Mouse (Mus musculus) left cerebral cortex, adult 6 months (tissue): ENCODE measurements around the gene Pgghg. TPM values are rescaled to one million over a fixed set of nuclear protein-coding genes. Genes with fewer than 3 reads are reported as not detected.

ENCODE experiments used
- long read RNA-seq, 2 experiments: library from polyadenylated mRNA; unstranded; transcript quantifications; one replicate each; pipeline ENCODE4 v2.0.0; 2019 to 2020
- polyA plus RNA-seq: library from polyadenylated mRNA; unstranded; fragments of <200 nt; fragmentation: Nextera tagmentation; gene quantifications from 2 replicates; pipeline ENCODE4 v1.2.3, GENCODE M21; 2021

Gene Pgghg
- 2.2 and 2.3 TPM in 2 replicates for polyA plus RNA-seq
- long read RNA-seq, experiment 1, transcript Pgghg-201 (14 exons, 2,981 nt) = major isoform, 11 of 15 reads
- long read RNA-seq, experiment 1, partial matches to known transcripts = 2 of 15 reads
- long read RNA-seq, experiment 1, other reads (novel, unspliced or antisense) = 2 of 15 reads
- long read RNA-seq, experiment 2, partial matches to known transcripts = 1 of 1 reads
- long read RNA-seq, experiment 2, other reads (novel, unspliced or antisense) = 0 of 1 reads

DNA sequence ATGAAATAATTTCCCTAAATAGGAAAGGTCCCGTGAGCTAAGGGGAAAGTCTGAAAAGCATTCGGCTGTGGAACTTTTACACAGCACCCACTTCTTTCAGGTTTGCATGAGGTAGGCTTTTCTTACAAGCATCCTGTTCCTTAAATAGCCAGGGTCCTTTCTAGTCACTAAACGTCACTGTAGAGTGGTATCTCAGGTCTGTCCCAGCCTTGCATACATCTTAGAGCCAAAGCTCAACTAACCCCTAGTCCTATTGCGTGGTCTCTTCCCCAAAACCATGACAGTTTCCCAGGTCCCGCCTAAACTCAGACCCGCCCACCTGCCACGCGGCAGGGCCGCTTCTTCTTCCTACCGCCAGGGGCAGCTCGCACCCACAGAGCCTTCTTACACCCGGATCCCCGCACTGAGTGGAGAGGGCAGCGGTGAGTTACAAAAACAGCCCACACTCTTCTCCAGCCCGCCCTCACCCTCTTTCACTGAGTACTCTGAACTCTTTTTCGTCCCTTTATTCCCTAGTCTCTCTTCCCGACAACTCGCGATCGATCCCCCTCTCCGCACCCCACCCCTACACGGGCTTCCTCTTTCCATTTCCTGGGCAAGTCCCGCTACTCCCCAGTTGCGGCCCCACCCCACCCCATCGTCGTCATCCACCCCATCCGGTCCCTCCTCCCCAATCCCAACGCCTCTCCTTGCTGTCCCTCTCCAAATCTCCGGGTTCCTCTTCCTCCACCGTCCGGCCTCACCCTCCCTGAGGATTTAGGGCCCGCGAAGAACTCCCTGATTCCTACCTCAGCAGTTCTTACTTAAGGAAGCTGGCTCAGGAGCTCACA, at the start of gene Pgghg:
Pgghg (plus strand) TSS at position 170 of the 830 bp plus-strand sequence.

DNA sequence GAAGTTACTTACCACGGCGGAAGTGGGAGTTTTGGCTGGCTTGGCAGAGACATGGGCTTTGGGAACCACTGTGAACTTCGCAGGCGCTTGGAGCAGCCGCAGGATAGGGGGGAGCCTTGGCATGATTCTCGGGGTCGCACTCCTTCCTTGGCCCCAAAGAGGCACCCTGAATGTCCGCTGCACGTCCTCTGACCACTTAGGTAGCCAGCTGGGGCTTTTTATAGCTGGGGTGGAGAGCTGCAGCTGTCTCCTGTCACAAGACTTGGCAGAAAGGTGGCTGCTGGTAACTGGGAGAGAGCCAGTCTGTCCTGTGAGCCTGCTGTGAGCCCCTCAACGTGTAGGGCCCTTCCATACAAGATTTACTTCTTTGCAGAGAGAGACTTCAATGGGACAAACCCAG, 41.0 kb upstream of the Pgghg start, which contains the start of gene Cox8b:
Cox8b (minus strand) TSS at position 227 of the 400 bp plus-strand sequence.

DNA sequence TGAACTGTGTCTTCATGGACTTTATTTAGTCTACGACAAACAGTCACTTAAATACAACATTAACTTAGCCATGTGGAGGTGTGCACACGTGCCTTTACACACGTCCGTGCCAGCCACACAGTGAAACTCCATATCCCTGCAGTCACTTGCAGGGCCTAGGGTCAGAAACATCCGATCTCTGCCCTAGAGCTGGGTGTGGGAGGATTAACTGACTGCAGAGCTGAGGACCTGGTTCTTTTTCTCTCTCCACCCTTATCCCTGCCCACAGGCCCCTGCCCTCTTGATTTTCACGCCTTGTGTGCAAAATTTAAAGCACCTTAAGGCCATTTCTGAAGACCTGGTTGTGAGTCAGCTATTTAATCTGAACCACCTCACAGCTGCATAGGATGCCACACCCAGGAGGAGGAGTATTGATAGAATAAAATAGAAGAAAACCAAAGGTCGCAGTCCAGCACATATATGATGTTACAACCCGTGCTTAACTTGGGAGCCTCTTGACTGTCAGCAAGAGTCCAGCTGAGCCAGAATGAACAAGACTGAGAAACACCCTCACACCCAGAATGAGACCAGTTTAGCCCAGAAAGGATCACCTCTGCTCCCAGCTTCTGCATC, 20.7 kb upstream of the Pgghg start, which contains the start of gene Nlrp6:
Nlrp6 (plus strand) TSS at position 485 of the 612 bp plus-strand sequence.

DNA sequence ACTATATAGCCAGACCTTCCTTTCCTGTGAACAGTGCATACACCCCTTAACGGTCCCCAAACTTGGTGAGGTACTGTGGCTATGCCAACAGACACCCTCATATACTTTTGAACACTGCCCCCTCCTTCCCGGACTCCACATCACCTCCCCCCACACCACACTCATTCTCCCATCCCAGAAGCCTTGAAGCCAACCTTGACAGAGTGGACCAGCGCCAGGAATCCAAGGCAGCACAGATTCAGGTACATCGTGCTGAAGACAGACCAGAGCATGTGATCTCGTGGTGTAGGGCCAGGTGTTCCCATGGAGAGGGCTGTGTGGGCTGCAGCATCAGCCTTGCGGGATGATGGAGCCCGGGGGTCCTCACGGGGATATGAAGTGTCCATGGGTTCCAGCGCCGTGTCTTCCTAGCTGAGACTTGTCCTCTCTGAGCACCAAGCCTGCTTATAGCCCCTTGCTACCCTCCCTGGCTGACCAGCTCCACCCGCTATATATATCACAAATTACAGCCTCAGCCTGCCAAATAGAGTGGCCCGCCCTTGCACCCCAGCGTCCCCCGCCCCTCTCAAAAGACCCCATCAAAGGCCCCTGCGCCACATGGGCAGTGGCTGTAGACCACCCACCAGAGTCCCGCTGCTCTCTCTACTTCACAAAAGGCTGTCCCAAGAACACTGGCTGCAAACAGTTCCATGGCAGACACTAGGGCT, 8.8 kb downstream of the Pgghg start, which contains the start of gene Ifitm5:
Ifitm5 (minus strand) TSS at position 468 of the 707 bp plus-strand sequence.

DNA sequence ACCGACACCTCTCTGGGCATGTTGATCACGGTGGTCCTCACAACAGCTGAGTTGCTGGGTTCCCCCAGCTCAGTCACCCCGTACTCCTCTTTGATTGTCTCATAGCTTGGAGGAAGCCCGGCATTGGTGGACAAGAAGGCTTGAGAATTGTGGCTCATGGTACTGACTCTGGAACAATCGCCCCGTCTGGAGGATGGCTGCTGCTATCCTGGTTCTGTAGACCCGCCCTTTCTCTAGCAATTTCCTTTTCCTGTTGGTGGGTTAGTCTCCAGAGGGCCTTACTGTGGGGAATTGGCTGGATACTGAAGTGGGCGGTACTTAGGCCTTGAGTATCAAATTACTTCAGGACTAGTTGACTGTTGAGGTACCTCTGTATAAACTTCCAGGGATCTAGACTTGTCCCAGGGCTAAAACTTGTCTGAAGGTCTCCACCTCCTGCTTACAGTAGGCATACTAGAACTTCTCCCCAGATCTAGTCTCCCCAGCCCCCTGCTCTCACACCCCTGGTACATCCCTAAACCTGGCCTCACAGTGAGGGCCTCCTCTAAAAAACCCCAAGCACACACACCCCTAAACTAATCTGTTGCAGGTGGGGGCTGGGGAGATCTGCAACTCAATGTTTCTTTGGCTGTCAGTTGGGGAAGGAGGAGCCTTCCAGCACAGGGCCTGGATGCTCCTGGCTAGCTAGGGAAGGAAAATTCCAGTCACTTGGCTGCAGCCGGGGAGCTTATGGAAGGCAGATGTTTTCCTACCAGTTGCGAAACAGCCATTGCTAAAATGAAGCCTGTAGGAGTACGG, 14.8 kb downstream of the Pgghg start, which contains the start of the genes Gm45717 and Ifitm2:
Gm45717 (minus strand) TSS at position 180 of the 798 bp plus-strand sequence.
Ifitm2 (minus strand) TSS at position 230 of the 798 bp plus-strand sequence.

DNA sequence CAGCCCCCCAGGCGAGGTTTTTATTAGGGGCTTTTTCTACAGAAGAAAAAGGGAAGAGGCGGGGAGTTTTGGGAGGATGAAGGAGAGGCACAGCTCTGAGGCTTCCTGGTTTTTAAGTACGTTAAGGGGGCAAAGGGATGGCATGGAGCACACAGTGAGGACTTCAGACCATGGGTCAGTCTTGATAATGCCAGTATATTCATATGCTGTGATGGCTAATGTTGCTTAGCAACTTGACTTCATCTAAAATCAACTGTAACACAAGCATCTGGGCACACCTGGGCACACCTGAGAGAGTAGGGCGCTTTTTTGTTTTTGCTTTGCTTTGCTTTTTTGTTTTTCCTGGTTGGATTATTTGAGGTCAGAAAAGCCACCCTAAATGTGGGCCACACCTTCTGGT, 25.7 kb downstream of the Pgghg start, which contains the start of gene Ifitm1:
Ifitm1 (plus strand) TSS at position 301 of the 400 bp plus-strand sequence.

Other genes with a start within 250 kb of the Pgghg start
- not detected in 2 replicates for gene Olfr541, start 244.1 kb upstream of the Pgghg start, polyA plus RNA-seq
- gene Cyp2e1, start 177.7 kb upstream of the Pgghg start, polyA plus RNA-seq = 0.67 and 1.3 TPM in 2 replicates
- gene Syce1, start 153.5 kb upstream of the Pgghg start, polyA plus RNA-seq = 0.13 TPM in 1 of 2 replicates, not detected in the other
- gene Zfp941, start 119.2 kb upstream of the Pgghg start, polyA plus RNA-seq = 12.4 and 16.1 TPM in 2 replicates
- gene Urah, start 106.4 kb upstream of the Pgghg start, polyA plus RNA-seq = 5.4 and 7.9 TPM in 2 replicates
- not detected in 2 replicates for gene Scgb1c1, start 95.8 kb upstream of the Pgghg start, polyA plus RNA-seq
- gene Odf3, start 93.6 kb upstream of the Pgghg start, polyA plus RNA-seq = 0.09 TPM in 1 of 2 replicates, not detected in the other
- 0.92 TPM in 1 of 2 replicates, not detected in the other for gene Gm45785, start 85.1 kb upstream of the Pgghg start, polyA plus RNA-seq
- gene Ric8a, start 84.4 kb upstream of the Pgghg start, polyA plus RNA-seq = 48.8 and 56.4 TPM in 2 replicates
- gene Bet1l, start 83.8 kb upstream of the Pgghg start, polyA plus RNA-seq = 76.3 and 90.2 TPM in 2 replicates
- 90.3 and 118 TPM in 2 replicates for gene Psmd13, start 59.4 kb upstream of the Pgghg start, polyA plus RNA-seq
- 125 and 147 TPM in 2 replicates for gene Sirt3, start 59.1 kb upstream of the Pgghg start, polyA plus RNA-seq
- 1.3 and 2.4 TPM in 2 replicates for gene Cox8b, start 40.9 kb upstream of the Pgghg start, polyA plus RNA-seq
- 0.38 and 0.43 TPM in 2 replicates for gene Nlrp6, start 20.5 kb upstream of the Pgghg start, polyA plus RNA-seq
- gene Ifitm5, start 8.9 kb downstream of the Pgghg start, polyA plus RNA-seq = not detected in 2 replicates
- not detected in 2 replicates for gene Gm45717, start 14.5 kb downstream of the Pgghg start, polyA plus RNA-seq
- gene Ifitm2, start 14.6 kb downstream of the Pgghg start, polyA plus RNA-seq = 41.1 and 49.4 TPM in 2 replicates
- 6.8 and 8.0 TPM in 2 replicates for gene Ifitm1, start 25.8 kb downstream of the Pgghg start, polyA plus RNA-seq
- 54.3 and 69.5 TPM in 2 replicates for gene Ifitm3, start 69.4 kb downstream of the Pgghg start, polyA plus RNA-seq
- gene Ifitm6, start 76.5 kb downstream of the Pgghg start, polyA plus RNA-seq = 0.44 and 1.1 TPM in 2 replicates
- not detected in 2 replicates for gene Gm17387, start 87.7 kb downstream of the Pgghg start, polyA plus RNA-seq
- 19.2 and 19.7 TPM in 2 replicates for gene B4galnt4, start 119.7 kb downstream of the Pgghg start, polyA plus RNA-seq
- gene Pkp3, start 136.8 kb downstream of the Pgghg start, polyA plus RNA-seq = 0.23 TPM in 1 of 2 replicates, not detected in the other
- gene Sigirr, start 159.2 kb downstream of the Pgghg start, polyA plus RNA-seq = 2.1 TPM in 2 replicates
- not detected in 2 replicates for gene Ano9, start 176.4 kb downstream of the Pgghg start, polyA plus RNA-seq
- gene Ptdss2, start 181.0 kb downstream of the Pgghg start, polyA plus RNA-seq = 33.2 and 42.7 TPM in 2 replicates
- 51.2 and 65.7 TPM in 2 replicates for gene Rnh1, start 231.5 kb downstream of the Pgghg start, polyA plus RNA-seq